Mouse (Mus musculus): Measurements from ENCODE around the gene Ablim2. TPM values are rescaled to one million over a fixed set of nuclear protein-coding genes. Genes with fewer than 3 reads are reported as not detected.

Gene Ablim2
- polyA plus RNA-seq, 1 experiment from 2014 or later: 2.0 TPM

GRCm38 (mm10) chr5:35893093-35893804 lies 135.6 kb downstream of the Ablim2 start, which contains the start of gene Afap1:
Gene Afap1 (plus strand): TSS chr5:35893319.
- peak within 1 kb of the TSS; percentile 50; the same call in 1 of the 2 replicates for H3K27ac ChIP-seq (ENCODE audit: low read depth, low read length)
- H3K9me3 ChIP-seq (ENCODE audit: control insufficient read depth): no peaks in the 10 kb centered on the region
- 0 out of 2 replicates have a peak, but pooled peaks cover 5% of the 10 kb centered on the region for H3K27me3 ChIP-seq (replicated peaks; ENCODE audit: control insufficient read depth, insufficient read depth, low read length)
- TF ChIP-seq CTCF (IDR thresholded peaks at IDR 0.05; ENCODE audit: low read depth): no peak
- H3K4me2 ChIP-seq (replicated peaks; ENCODE audit: low read depth): peak within 1 kb of the TSS; percentile 93
- no peaks in the 10 kb centered on the region; the same call in 1 of the 2 replicates for H3K4me1 ChIP-seq (replicated peaks; ENCODE audit: control insufficient read depth, insufficient read depth, low read length)
- peak within 1 kb of the TSS; percentile 74 for H3K4me3 ChIP-seq (ENCODE audit: low read depth, low read length)
- no peaks in the 10 kb centered on the region for H3K36me3 ChIP-seq (ENCODE audit: control insufficient read depth, insufficient read depth)
- under 1% methylated on average over 49 of the region's 49 CpGs for WGBS
- H3K9ac ChIP-seq (ENCODE audit: low read depth, low read length): peak within 1 kb of the TSS; percentile 63
- ATAC-seq: peak; percentile 94

DNA sequence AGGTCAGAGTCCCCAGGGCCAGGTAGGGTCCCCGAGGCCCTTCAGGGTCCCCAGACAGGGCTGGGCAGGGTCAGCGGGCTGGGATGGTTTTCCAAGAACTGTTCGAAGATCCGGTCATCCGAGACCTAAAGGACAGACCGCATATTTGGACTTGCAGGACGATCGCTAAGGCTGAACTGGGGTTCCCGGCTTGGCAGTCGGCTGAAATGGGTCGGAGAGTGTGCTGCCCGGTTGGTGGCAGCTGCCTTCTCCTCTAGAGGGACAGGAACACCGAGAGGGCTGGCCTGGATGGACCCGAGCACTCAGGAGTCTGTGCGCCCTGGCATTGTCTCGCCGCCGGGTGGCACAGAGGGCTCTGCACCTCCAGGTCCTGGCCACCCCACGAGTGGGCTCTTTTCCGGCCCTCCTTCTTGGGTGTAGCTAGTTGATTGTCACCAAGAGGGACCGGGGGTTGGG lies 136.2 kb downstream of the Ablim2 start:
- peak; percentile 17; the same call in 1 of the 2 replicates for ATAC-seq
- H3K36me3 ChIP-seq (ENCODE audit: control insufficient read depth, insufficient read depth): no peaks in the 10 kb centered on the region
- H3K27me3 ChIP-seq (replicated peaks; ENCODE audit: control insufficient read depth, insufficient read depth, low read length): 0 out of 2 replicates have a peak, but pooled peaks cover 5% of the 10 kb centered on the region
- WGBS: 3% methylated on average over 21 of the region's 21 CpGs
- peak overlapping the region; percentile 93 for H3K4me2 ChIP-seq (replicated peaks; ENCODE audit: low read depth)
- H3K9me3 ChIP-seq (ENCODE audit: control insufficient read depth): no peaks in the 10 kb centered on the region
- TF ChIP-seq CTCF (IDR thresholded peaks at IDR 0.05; ENCODE audit: low read depth): peak; percentile 56
- H3K4me3 ChIP-seq (ENCODE audit: low read depth, low read length): peak overlapping the region; percentile 74
- H3K27ac ChIP-seq (ENCODE audit: low read depth, low read length): peak overlapping the region; percentile 50; the same call in 1 of the 2 replicates
- H3K4me1 ChIP-seq (replicated peaks; ENCODE audit: control insufficient read depth, insufficient read depth, low read length): no peaks in the 10 kb centered on the region; the same call in 1 of the 2 replicates
- peak overlapping the region; percentile 63 for H3K9ac ChIP-seq (ENCODE audit: low read depth, low read length)

GRCm38 (mm10) chr5:35894295-35895047 lies 136.8 kb downstream of the Ablim2 start:
- no peaks in the 10 kb centered on the region; the same call in 1 of the 2 replicates for H3K4me1 ChIP-seq (replicated peaks; ENCODE audit: control insufficient read depth, insufficient read depth, low read length)
- no peaks in the 10 kb centered on the region for H3K9me3 ChIP-seq (ENCODE audit: control insufficient read depth)
- 18% methylated on average over 30 of the region's 30 CpGs for WGBS
- ATAC-seq: 0 out of 2 replicates have a peak, but pooled peaks have one; percentile 7
- H3K4me3 ChIP-seq (ENCODE audit: low read depth, low read length): peak overlapping the region; percentile 74
- no peak overlapping the region for H3K27ac ChIP-seq (ENCODE audit: low read depth, low read length)
- H3K9ac ChIP-seq (ENCODE audit: low read depth, low read length): peak overlapping the region; percentile 63
- peak overlapping the region; percentile 93 for H3K4me2 ChIP-seq (replicated peaks; ENCODE audit: low read depth)
- H3K36me3 ChIP-seq (ENCODE audit: control insufficient read depth, insufficient read depth): no peaks in the 10 kb centered on the region
- 0 out of 2 replicates have a peak, but pooled peaks cover 5% of the 10 kb centered on the region for H3K27me3 ChIP-seq (replicated peaks; ENCODE audit: control insufficient read depth, insufficient read depth, low read length)
- TF ChIP-seq CTCF (IDR thresholded peaks at IDR 0.05; ENCODE audit: low read depth): no peak

GRCm38 (mm10) chr5:35895926-35896325 lies 138.2 kb downstream of the Ablim2 start:
- ATAC-seq: no peak
- Histone ChIP-seq H3K36me3 (ENCODE audit: control insufficient read depth, insufficient read depth) (no peaks in the 10 kb centered on the region), H3K27me3 (replicated peaks; ENCODE audit: control insufficient read depth, insufficient read depth, low read length) (0 out of 2 replicates have a peak, but pooled peaks cover 5% of the 10 kb centered on the region), H3K4me3 (ENCODE audit: low read depth, low read length) (no peak overlapping the region), H3K27ac (ENCODE audit: low read depth, low read length) (no peak overlapping the region), H3K4me2 (replicated peaks; ENCODE audit: low read depth) (no peak overlapping the region), H3K9ac (ENCODE audit: low read depth, low read length) (no peak overlapping the region), H3K4me1 (replicated peaks; ENCODE audit: control insufficient read depth, insufficient read depth, low read length) (no peaks in the 10 kb centered on the region; the same call in 1 of the 2 replicates), H3K9me3 (ENCODE audit: control insufficient read depth) (no peaks in the 10 kb centered on the region)
- no peak for TF ChIP-seq CTCF (IDR thresholded peaks at IDR 0.05; ENCODE audit: low read depth)
- WGBS: 86% methylated on average over 4 of the region's 4 CpGs

DNA sequence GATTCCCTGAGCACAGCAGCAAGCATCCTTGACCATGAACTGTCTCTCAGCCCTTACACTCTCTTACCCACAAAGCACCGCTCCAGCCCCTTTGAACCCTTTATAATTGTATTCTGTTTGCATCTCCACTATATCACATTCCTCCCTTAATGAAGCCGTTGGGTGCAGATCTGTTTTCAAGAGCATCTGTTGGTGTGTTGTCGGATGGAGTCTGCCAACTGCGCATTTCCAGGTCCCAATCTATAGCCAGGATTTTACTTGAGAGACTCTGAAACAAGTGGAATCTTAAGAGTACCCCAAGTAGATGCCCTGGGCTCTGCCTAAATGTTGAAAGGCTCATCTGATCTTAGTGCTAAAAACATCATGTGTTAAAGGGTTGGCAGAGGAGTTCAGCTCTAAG lies 138.9 kb downstream of the Ablim2 start:
- Histone ChIP-seq H3K9me3 (ENCODE audit: control insufficient read depth) (no peaks in the 10 kb centered on the region), H3K27ac (ENCODE audit: low read depth, low read length) (no peak overlapping the region), H3K9ac (ENCODE audit: low read depth, low read length) (no peak overlapping the region), H3K36me3 (ENCODE audit: control insufficient read depth, insufficient read depth) (no peaks in the 10 kb centered on the region), H3K4me3 (ENCODE audit: low read depth, low read length) (no peak overlapping the region), H3K27me3 (replicated peaks; ENCODE audit: control insufficient read depth, insufficient read depth, low read length) (0 out of 2 replicates have a peak, but pooled peaks cover 5% of the 10 kb centered on the region), H3K4me2 (replicated peaks; ENCODE audit: low read depth) (no peak overlapping the region), H3K4me1 (replicated peaks; ENCODE audit: control insufficient read depth, insufficient read depth, low read length) (no peaks in the 10 kb centered on the region; the same call in 1 of the 2 replicates)
- no peak for ATAC-seq
- 93% methylated on average over 4 of the region's 4 CpGs for WGBS
- TF ChIP-seq CTCF (IDR thresholded peaks at IDR 0.05; ENCODE audit: low read depth): no peak

DNA sequence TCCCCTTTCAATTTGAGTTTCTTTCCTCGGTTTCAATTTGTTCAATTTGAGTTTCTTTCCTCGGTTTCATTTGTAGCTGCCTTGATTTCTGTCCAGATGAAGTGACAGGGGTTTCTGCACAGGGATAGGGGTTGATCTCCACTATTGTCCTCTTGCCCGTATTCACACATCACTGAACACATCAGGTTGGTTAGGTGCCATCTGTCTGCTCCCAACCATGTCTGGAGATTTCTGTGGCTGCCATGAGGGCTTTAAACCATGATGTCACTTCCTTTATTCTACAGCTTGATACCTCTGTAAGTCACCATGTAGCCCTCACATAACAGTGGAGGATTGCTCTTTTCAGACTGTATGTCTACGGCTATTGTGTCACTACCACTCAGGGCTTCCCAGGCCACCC lies 139.5 kb downstream of the Ablim2 start:
- Histone ChIP-seq H3K27ac (ENCODE audit: low read depth, low read length) (no peak overlapping the region), H3K4me2 (replicated peaks; ENCODE audit: low read depth) (no peak overlapping the region), H3K27me3 (replicated peaks; ENCODE audit: control insufficient read depth, insufficient read depth, low read length) (0 out of 2 replicates have a peak, but pooled peaks cover 5% of the 10 kb centered on the region), H3K4me3 (ENCODE audit: low read depth, low read length) (no peak overlapping the region), H3K9ac (ENCODE audit: low read depth, low read length) (no peak overlapping the region), H3K36me3 (ENCODE audit: control insufficient read depth, insufficient read depth) (no peaks in the 10 kb centered on the region), H3K4me1 (replicated peaks; ENCODE audit: control insufficient read depth, insufficient read depth, low read length) (no peaks in the 10 kb centered on the region; the same call in 1 of the 2 replicates), H3K9me3 (ENCODE audit: control insufficient read depth) (no peaks in the 10 kb centered on the region)
- WGBS: 89% methylated on average over 4 of the region's 4 CpGs
- no peak for TF ChIP-seq CTCF (IDR thresholded peaks at IDR 0.05; ENCODE audit: low read depth)
- ATAC-seq: no peak

Measured in intestine, postnatal 0 days (tissue).